Mouse (Mus musculus) CH12.LX (cell line): Measurements from ENCODE around the gene Mum1. TPM values are rescaled to one million over a fixed set of nuclear protein-coding genes. Genes with fewer than 3 reads are reported as not detected.

Experiments used
- DNase-seq: peaks from one replicate; pipeline ENCODE4 v3.0.0-alpha.2; 2013; ENCODE audit errors: extremely low read depth
- H3K27ac ChIP-seq: 2 replicates; pipeline ENCODE4 v1.5.1; 2012; ENCODE audit warnings: low read depth, mild to moderate bottlenecking, control low read depth, moderate library complexity; ENCODE audit not compliant: insufficient read depth
- H3K27me3 ChIP-seq: replicated peaks from 2 replicates; pipeline ENCODE3; 2012; ENCODE audit warnings: inconsistent platforms
- H3K36me3 ChIP-seq, 2 experiments: replicated peaks in 1 of 2; 2 replicates each; pipeline versions ENCODE3 to v1.6.1; 2012; ENCODE audit warnings: inconsistent platforms in 1 of 2, low read length in 1 of 2, mild to moderate bottlenecking in 1 of 2, mixed read lengths in 1 of 2, moderate library complexity in 1 of 2; ENCODE audit not compliant: control insufficient read depth in 1 of 2, insufficient read depth in 1 of 2
- H3K4me1 ChIP-seq, 2 experiments: 2 replicates each; pipeline ENCODE4 v1.6.1; 2012; ENCODE audit warnings: inconsistent platforms in 1 of 2, moderate library complexity in 1 of 2; ENCODE audit not compliant: insufficient read depth in 2 of 2, control insufficient read depth in 1 of 2
- H3K4me2 ChIP-seq: 2 replicates; pipeline ENCODE4 v1.6.1; 2012; ENCODE audit warnings: low read depth, mild to moderate bottlenecking, control low read depth; ENCODE audit not compliant: poor library complexity, insufficient read depth, severe bottlenecking
- H3K4me3 ChIP-seq, 3 experiments: fragments of 150-350 bp in 1 of 3; sonication (generic) in 1 of 3; replicated peaks in 1 of 3; 2 replicates each; pipeline versions ENCODE3 to v1.5.1; 2011 to 2012; ENCODE audit warnings: low read depth in 2 of 3, low read length in 2 of 3, mild to moderate bottlenecking in 2 of 3, moderate library complexity in 2 of 3, control low read depth in 1 of 3, improper control_type of control experiment in 1 of 3, inconsistent platforms in 1 of 3, mixed read lengths in 1 of 3; ENCODE audit not compliant: poor library complexity in 1 of 3
- H3K79me2 ChIP-seq: replicated peaks from 2 replicates; pipeline ENCODE4 v1.6.1; 2012; ENCODE audit warnings: mild to moderate bottlenecking, moderate library complexity; ENCODE audit not compliant: control insufficient read depth, poor library complexity, insufficient read depth, severe bottlenecking; ENCODE audit errors: extremely low read depth
- H3K9ac ChIP-seq: 2 replicates; pipeline ENCODE4 v1.6.1; 2012; ENCODE audit warnings: low read depth, mild to moderate bottlenecking, control low read depth, moderate library complexity; ENCODE audit not compliant: insufficient read depth
- H3K9me3 ChIP-seq: replicated peaks from 2 replicates; pipeline ENCODE3; 2012; ENCODE audit warnings: low read length, inconsistent platforms, mixed read lengths
- BHLHE40 ChIP-seq: IDR thresholded peaks from 2 replicates; pipeline ENCODE4 v1.6.1; 2011; ENCODE audit warnings: mild to moderate bottlenecking, low read depth, low read length, improper control_type of control experiment
- CHD2 ChIP-seq: IDR thresholded peaks from 2 replicates; pipeline ENCODE4 v1.6.1; 2011; ENCODE audit warnings: low read length, improper control_type of control experiment
- E2F4 ChIP-seq: IDR thresholded peaks from 2 replicates; pipeline ENCODE4 v1.6.1; 2011; ENCODE audit warnings: low read depth, low read length, improper control_type of control experiment; ENCODE audit not compliant: insufficient replicate concordance
- ELF1 ChIP-seq: IDR thresholded peaks from 2 replicates; pipeline ENCODE4 v1.6.1; 2014; ENCODE audit warnings: low read depth, mild to moderate bottlenecking, inconsistent platforms, low read length, improper control_type of control experiment
- GABPA ChIP-seq: IDR thresholded peaks from 2 replicates; pipeline ENCODE4 v1.6.1; 2012; ENCODE audit warnings: low read depth, low read length, improper control_type of control experiment, inconsistent platforms; ENCODE audit not compliant: insufficient replicate concordance
- HCFC1 ChIP-seq: IDR thresholded peaks from 2 replicates; pipeline ENCODE4 v1.6.1; 2012; ENCODE audit warnings: low read depth, mild to moderate bottlenecking, inconsistent platforms, low read length, improper control_type of control experiment
- MAFK ChIP-seq: IDR thresholded peaks from 2 replicates; pipeline ENCODE4 v1.6.1; 2011; ENCODE audit warnings: low read length, improper control_type of control experiment; ENCODE audit not compliant: insufficient replicate concordance
- MAZ ChIP-seq: IDR thresholded peaks from 2 replicates; pipeline ENCODE4 v1.6.1; 2012; ENCODE audit warnings: low read depth, mild to moderate bottlenecking, inconsistent platforms, low read length, improper control_type of control experiment, moderate library complexity
- MEF2A ChIP-seq: IDR thresholded peaks from 2 replicates; pipeline ENCODE4 v1.6.1; 2014; ENCODE audit warnings: low read depth, mild to moderate bottlenecking, inconsistent platforms, low read length, improper control_type of control experiment, borderline replicate concordance
- MYC ChIP-seq: IDR thresholded peaks from 2 replicates; pipeline ENCODE4 v1.6.1; 2011; ENCODE audit warnings: low read depth, mild to moderate bottlenecking, improper control_type of control experiment, low read length
- NRF1 ChIP-seq: IDR thresholded peaks from 2 replicates; pipeline ENCODE4 v1.6.1; 2014; ENCODE audit warnings: low read depth, mild to moderate bottlenecking, inconsistent platforms, low read length, improper control_type of control experiment, moderate library complexity
- POLR2A ChIP-seq: IDR thresholded peaks from 2 replicates; pipeline ENCODE4 v1.6.1; 2011; ENCODE audit warnings: low read depth, mild to moderate bottlenecking, improper control_type of control experiment, low read length
- RAD21 ChIP-seq: IDR thresholded peaks from 2 replicates; pipeline ENCODE4 v1.6.1; 2011; ENCODE audit warnings: low read depth, mild to moderate bottlenecking, low read length, improper control_type of control experiment, moderate library complexity
- UBTF ChIP-seq: IDR thresholded peaks from 2 replicates; pipeline ENCODE4 v1.6.1; 2012; ENCODE audit warnings: low read depth, mild to moderate bottlenecking, inconsistent platforms, low read length, improper control_type of control experiment, moderate library complexity
- USF1 ChIP-seq: IDR thresholded peaks from 2 replicates; pipeline ENCODE4 v1.6.1; 2014; ENCODE audit warnings: low read depth, mild to moderate bottlenecking, inconsistent platforms, low read length, improper control_type of control experiment
- ZC3H11A ChIP-seq: IDR thresholded peaks from 2 replicates; pipeline ENCODE4 v1.6.1; 2012; ENCODE audit warnings: low read depth, mild to moderate bottlenecking, inconsistent platforms, low read length, improper control_type of control experiment
- ZKSCAN1 ChIP-seq: IDR thresholded peaks from 2 replicates; pipeline ENCODE4 v1.6.1; 2012; ENCODE audit warnings: low read depth, inconsistent platforms, low read length, improper control_type of control experiment, borderline replicate concordance
- dilution Hi-C: fragments of 300-500 bp; cut with MboI; formaldehyde crosslinking; loops from 2 replicates; pipeline ENCODE4 v1.14.3; 2020; ENCODE audit warnings: low sequenced_read_pairs; ENCODE audit not compliant: extremely low pct_unique_long_range_greater_than_20kb, extremely low pct_ligation_motif_present
- in situ Hi-C: fragments of 300-500 bp; cut with MboI; formaldehyde crosslinking; loops from 3 replicates; pipeline ENCODE4 v1.14.3; 2019; ENCODE audit warnings: low sequenced_read_pairs, low pct_ligation_motif_present, low pct_unique_long_range_greater_than_20kb, mixed read lengths
- polyA plus RNA-seq: library from polyadenylated mRNA; unstranded; fragments of >175 nt; gene quantifications from 2 replicates; pipeline ENCODE4 v1.2.1, GENCODE M21; 2012; ENCODE audit warnings: low read depth; ENCODE audit not compliant: insufficient read length
- total RNA-seq, 2 experiments: library from RNA; depleted of rRNA; stranded (reverse); fragments of 300-350 nt in 1 of 2; fragments of >200 nt in 1 of 2; gene quantifications; 2 replicates each; pipeline ENCODE4 v1.2.3; 2012 to 2014

Mum1 gene
- total and polyA plus RNA-seq, 3 experiments = 22.9 to 35.6 (median 25.1) TPM

- peaks cover 76 to 94% of the 10 kb centered on the region in 2 experiments for H3K36me3 ChIP-seq
- in situ Hi-C loops = no loop called here
Measured at GRCm38 (mm10) chr10:80278390-80278789, 52.2 kb downstream of the Mum1 start.

GRCm38 (mm10) chr10:80279273-80279672 lies 53.0 kb downstream of the Mum1 start:
- Histone ChIP-seq H3K4me1 (peaks cover 35 to 61% of the 10 kb centered on the region in 2 experiments), H3K27me3 (no peaks in the 10 kb centered on the region), H3K4me3 (no peak overlapping the region), H3K79me2 (peaks cover 7% of the 10 kb centered on the region; the same call in 1 of the 2 replicates), H3K36me3 (peaks cover 75 to 94% of the 10 kb centered on the region in 2 experiments), H3K27ac (no peak overlapping the region), H3K4me2 (no peak overlapping the region), H3K9ac (no peak overlapping the region), H3K9me3 (no peaks in the 10 kb centered on the region)
- dilution Hi-C loops = no loop called here
- in situ Hi-C loops = no loop called here
- no peak for TF ChIP-seq E2F4
- no peak for DNase-seq

More at GRCm38 (mm10) chr10:80278390-80278789, 52.2 kb downstream of the Mum1 start:
- Histone ChIP-seq H3K9ac (no peak overlapping the region), H3K27ac (no peak overlapping the region; the same call in 1 of the 2 replicates), H3K4me1 (peaks cover 30 to 62% of the 10 kb centered on the region in 2 experiments), H3K79me2 (peaks cover 16% of the 10 kb centered on the region), H3K4me3 (no peak overlapping the region), H3K9me3 (no peaks in the 10 kb centered on the region), H3K4me2 (no peak overlapping the region), H3K27me3 (no peaks in the 10 kb centered on the region)
- dilution Hi-C loops = no loop called here
- no peak for TF ChIP-seq NRF1
- DNase-seq = no peak

- no peak for TF ChIP-seq E2F4
- 0 out of 2 replicates have a peak, but pooled peaks have one; percentile 35 for TF ChIP-seq MYC
- TF ChIP-seq BHLHE40 = no peak
- Histone ChIP-seq H3K4me2 (peak overlapping the region; percentile 25; the same call in 1 of the 2 replicates), H3K79me2 (no peaks in the 10 kb centered on the region), H3K27ac (peak overlapping the region; percentile 91), H3K27me3 (no peaks in the 10 kb centered on the region), H3K9ac (peak overlapping the region; percentile 14; the same call in 1 of the 2 replicates), H3K4me3 (no peak overlapping the region), H3K9me3 (no peaks in the 10 kb centered on the region), H3K4me1 (peaks cover 53 to 78% of the 10 kb centered on the region in 2 experiments), H3K36me3 (peaks cover 73 to 94% of the 10 kb centered on the region in 2 experiments)
- DNase-seq = no peak
- in situ Hi-C loops (no loop called here), dilution Hi-C loops (no loop called here)
Measured at GRCm38 (mm10) chr10:80281304-80281703, 55.1 kb downstream of the Mum1 start.

- Histone ChIP-seq H3K9ac (peak overlapping the region; percentile 33; the same call in 1 of the 2 replicates), H3K4me2 (peak overlapping the region; percentile 35), H3K4me3 (no peak overlapping the region), H3K27ac (peak overlapping the region; percentile 91), H3K79me2 (no peaks in the 10 kb centered on the region), H3K27me3 (no peaks in the 10 kb centered on the region), H3K36me3 (peaks cover 74 to 94% of the 10 kb centered on the region in 2 experiments), H3K4me1 (peaks cover 56 to 83% of the 10 kb centered on the region in 2 experiments), H3K9me3 (no peaks in the 10 kb centered on the region)
- peak; percentile 87 for DNase-seq
- in situ Hi-C loops (no loop called here), dilution Hi-C loops (no loop called here)
- TF ChIP-seq ZC3H11A (no peak), ELF1 (peak; percentile 51), GABPA (no peak), HCFC1 (no peak; the same call in 1 of the 2 replicates), CHD2 (peak; percentile 77; the same call in 1 of the 2 replicates), MEF2A (0 out of 2 replicates have a peak, but pooled peaks have one; percentile 31), ZKSCAN1 (no peak), NRF1 (peak; percentile 26; the same call in 1 of the 2 replicates), POLR2A (no peak), MAZ (peak; percentile 76), UBTF (0 out of 2 replicates have a peak, but pooled peaks have one; percentile 31), MYC (no peak), USF1 (no peak), MAFK (no peak), RAD21 (no peak; the same call in 1 of the 2 replicates)
Measured at GRCm38 (mm10) chr10:80281921-80282371, 55.7 kb downstream of the Mum1 start.
